Mouse (Mus musculus) embryonic facial prominence, embryonic 10.5 days (tissue): Measurements from ENCODE around the gene Man2a1. TPM values are rescaled to one million over a fixed set of nuclear protein-coding genes. Genes with fewer than 3 reads are reported as not detected.

Source experiments
- DNase-seq: peaks from one replicate; pipeline ENCODE4 v3.0.0-alpha.2; 2017; ENCODE audit warnings: low spot score
- H3K27ac ChIP-seq: fragments of 300-500 bp; sonication (generic); replicated peaks from 2 replicates; pipeline ENCODE4 v1.5.1; 2016; ENCODE audit warnings: mild to moderate bottlenecking
- H3K27me3 ChIP-seq: fragments of 300-500 bp; sonication (generic); replicated peaks from 2 replicates; pipeline ENCODE4 v1.6.1; 2016; ENCODE audit warnings: low read depth, mild to moderate bottlenecking; ENCODE audit not compliant: poor library complexity, severe bottlenecking
- H3K36me3 ChIP-seq: fragments of 300-500 bp; sonication (generic); replicated peaks from 2 replicates; pipeline ENCODE4 v1.6.1; 2016; ENCODE audit warnings: mild to moderate bottlenecking, moderate library complexity
- H3K4me1 ChIP-seq: fragments of 300-500 bp; sonication (generic); 2 replicates; pipeline ENCODE4 v1.6.1; 2016
- H3K4me3 ChIP-seq: fragments of 300-500 bp; sonication (generic); 2 replicates; pipeline ENCODE4 v1.5.1; 2016; ENCODE audit warnings: mild to moderate bottlenecking, moderate library complexity
- H3K9me3 ChIP-seq: fragments of 300-500 bp; sonication (generic); 2 replicates; pipeline ENCODE4 v1.6.1; 2016; ENCODE audit warnings: mild to moderate bottlenecking
- WGBS: fragments of 180-500 bp; shearing (Covaris S2); methylation state at CpG from one replicate; pipeline ENCODE4 v1.1.7; 2016; 5-methylcytosine and 5-hydroxymethylcytosine counted together
- polyA plus RNA-seq: library from polyadenylated mRNA; unstranded; fragments of >200 nt; fragmentation: Nextera tagmentation; extraction: Ambion mirVana; gene quantifications from 2 replicates; pipeline ENCODE4 v1.2.1, GENCODE M21; 2016

Gene Man2a1
- polyA plus RNA-seq, 1 experiment from 2014 or later = 6.4 TPM

DNA sequence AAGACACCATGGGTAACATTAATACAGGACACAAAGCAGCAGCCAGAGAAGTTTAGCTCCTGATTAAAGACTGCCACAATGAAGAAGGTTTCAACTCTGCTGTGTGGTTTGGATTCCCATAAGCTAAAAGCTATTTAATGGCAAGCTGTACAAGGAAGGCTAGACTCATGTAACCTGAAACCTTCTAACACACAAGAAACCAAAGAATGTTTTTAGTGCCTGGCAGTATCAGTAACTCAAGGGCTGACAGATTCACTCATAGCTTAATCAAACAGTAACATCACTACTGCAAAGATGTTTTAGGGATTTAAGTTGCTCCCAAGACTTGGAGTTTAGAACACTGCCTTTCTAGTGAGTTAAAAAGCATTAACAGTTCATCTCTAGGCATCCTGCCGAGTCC, 137.4 kb downstream of the Man2a1 start:
- Histone ChIP-seq H3K4me3 (no peak overlapping the region), H3K27me3 (no peaks in the 10 kb centered on the region), H3K27ac (no peak overlapping the region), H3K4me1 (peaks cover 9% of the 10 kb centered on the region; the same call in 1 of the 2 replicates), H3K36me3 (peaks cover 65% of the 10 kb centered on the region), H3K9me3 (no peaks in the 10 kb centered on the region)
- 85% methylated on average over 1 of the region's 1 CpGs for WGBS
- no peak for DNase-seq

DNA sequence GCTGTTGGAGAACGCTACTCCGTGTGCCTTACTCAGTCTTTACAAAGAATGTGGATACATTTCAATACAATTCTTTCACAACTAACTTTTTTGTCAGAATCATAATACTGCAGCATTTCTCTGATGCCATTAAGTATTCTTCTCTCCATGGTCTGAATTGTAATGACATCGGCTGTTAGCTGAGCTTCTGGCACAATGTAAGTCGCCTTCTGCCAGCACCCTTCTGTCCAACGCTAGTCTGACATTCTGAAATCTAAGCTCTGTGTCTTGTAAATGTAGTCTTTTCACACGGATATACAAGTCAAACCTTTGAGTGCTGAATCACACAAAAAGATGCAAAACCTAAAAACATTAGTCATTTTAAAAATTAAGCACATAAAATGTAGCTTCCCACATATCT, 138.6 kb downstream of the Man2a1 start:
- 93% methylated on average over 6 of the region's 6 CpGs for whole genome bisulfite sequencing

DNA sequence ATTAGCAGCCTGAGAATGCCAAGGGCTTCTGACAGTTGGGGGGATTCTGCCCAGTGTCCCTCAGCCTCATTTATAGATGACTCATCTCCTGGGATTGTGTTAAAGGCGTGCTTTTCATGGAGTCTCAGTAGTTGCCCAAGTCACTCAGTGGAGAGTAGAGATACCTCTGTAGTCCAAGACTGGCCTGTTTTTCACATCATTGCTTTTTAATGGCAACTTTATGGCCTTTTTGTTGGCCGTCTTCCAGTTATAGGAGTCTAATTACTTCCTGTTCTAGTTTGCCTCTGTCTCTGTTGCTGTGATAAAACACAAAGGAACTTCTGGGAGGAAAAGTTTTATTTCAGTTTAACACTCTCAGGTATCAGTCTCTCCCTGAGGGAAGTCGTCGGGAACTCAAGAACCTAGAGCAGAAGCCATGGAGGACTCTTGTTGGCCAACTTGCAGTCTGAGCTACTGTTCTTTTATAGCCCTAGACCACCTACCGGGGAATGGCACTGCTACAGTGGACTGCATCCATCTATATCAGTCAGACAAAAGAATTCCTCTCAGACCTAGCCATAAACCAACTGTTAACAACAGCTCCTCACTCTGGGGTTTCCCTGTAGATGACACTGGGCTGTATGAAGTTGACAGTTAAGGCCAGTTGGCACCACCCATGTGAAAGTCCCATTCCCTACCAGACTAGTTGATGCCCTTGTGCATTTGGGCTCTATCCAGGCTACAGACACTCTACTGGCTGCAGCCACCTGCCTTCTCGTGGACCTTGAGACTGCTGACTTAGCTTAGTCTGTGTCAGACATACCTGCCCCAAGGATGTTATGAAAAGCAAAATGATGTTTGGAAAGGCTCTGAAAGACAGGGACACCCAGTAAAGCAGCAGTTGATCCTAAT, 142.4 kb downstream of the Man2a1 start:
- 94% methylated on average over 6 of the region's 6 CpGs for WGBS
- Histone ChIP-seq H3K36me3 (peaks cover 73% of the 10 kb centered on the region), H3K9me3 (0 out of 2 replicates have a peak, but pooled peaks cover 3% of the 10 kb centered on the region), H3K27me3 (no peaks in the 10 kb centered on the region), H3K27ac (no peak overlapping the region), H3K4me1 (0 out of 2 replicates have a peak, but pooled peaks cover 2% of the 10 kb centered on the region), H3K4me3 (no peak overlapping the region)
- no peak for DNase-seq

More for the DNA sequence above, 138.6 kb downstream of the Man2a1 start:
- Histone ChIP-seq H3K27ac (no peak overlapping the region), H3K36me3 (peaks cover 71% of the 10 kb centered on the region), H3K4me3 (no peak overlapping the region), H3K27me3 (no peaks in the 10 kb centered on the region), H3K9me3 (no peaks in the 10 kb centered on the region), H3K4me1 (peaks cover 9% of the 10 kb centered on the region; the same call in 1 of the 2 replicates)
- no peak for DNase-seq

DNA sequence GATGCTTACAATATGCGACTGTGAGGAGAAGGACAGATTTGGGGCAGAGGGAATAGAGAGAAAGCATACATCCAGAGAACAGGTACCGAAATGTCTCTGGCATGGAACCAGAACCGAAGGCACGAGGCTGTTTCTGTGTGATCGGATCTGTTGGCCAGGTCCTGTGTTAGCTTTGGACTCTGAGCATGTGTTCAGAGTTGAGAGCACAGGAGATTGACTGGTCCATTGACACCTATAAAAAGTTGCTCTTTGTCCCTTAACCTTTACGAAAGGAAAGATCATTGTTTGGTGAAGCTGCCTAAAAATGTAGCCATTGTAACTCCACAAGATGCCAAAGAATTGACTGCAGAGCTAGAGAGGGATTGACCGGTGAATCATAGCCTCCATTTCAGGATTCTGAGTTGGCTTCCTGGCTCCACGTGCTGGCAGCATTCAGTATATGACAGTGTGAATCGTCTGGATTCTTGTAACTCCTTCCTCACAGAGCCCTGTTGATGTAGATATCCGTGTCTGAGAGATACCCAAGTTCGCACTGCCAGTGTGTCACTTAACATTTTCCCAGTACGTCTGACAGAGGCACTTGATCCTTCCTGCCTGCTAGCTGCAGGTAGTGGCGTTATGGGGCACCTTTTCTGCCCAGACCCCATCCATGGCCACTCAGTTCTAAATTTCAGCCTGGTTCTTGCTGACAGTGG, 143.2 kb downstream of the Man2a1 start:
- Histone ChIP-seq H3K4me1 (no peaks in the 10 kb centered on the region), H3K36me3 (peaks cover 70% of the 10 kb centered on the region), H3K9me3 (0 out of 2 replicates have a peak, but pooled peaks cover 3% of the 10 kb centered on the region), H3K4me3 (no peak overlapping the region), H3K27ac (no peak overlapping the region), H3K27me3 (no peaks in the 10 kb centered on the region)
- DNase-seq = no peak
- 94% methylated on average over 13 of the region's 13 CpGs for WGBS

DNA sequence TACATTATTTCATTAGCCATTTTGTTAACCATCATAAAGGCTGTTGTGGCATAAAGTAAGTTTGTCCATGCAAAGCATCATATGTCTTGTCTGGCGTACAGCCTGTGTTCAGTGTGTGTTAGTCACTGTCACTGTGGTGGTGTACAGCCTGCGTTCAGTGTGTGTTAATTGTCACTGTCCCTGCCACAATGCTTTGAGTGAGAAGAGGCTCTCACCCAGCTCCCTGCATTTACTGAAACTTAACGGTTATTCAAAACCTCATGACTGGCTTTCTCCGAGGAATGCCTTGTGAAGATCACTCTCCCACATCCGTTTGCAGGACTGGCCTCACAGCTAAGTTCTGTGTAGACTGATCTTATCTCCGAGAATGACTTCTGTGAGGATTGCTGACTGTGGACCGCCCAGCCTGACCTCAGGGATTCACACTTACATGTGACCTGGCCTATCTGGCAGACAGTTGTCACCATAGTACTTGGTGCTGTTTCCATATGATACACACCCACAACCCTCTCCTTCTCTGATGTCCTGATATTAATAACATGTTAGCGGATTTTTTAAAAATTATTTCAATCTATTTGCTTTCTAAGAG, 146.2 kb downstream of the Man2a1 start:
- 87% methylated on average over 8 of the region's 8 CpGs for WGBS
- Histone ChIP-seq H3K36me3 (peaks cover 60% of the 10 kb centered on the region), H3K4me1 (no peaks in the 10 kb centered on the region), H3K27me3 (no peaks in the 10 kb centered on the region), H3K27ac (no peak overlapping the region), H3K4me3 (no peak overlapping the region), H3K9me3 (0 out of 2 replicates have a peak, but pooled peaks cover 3% of the 10 kb centered on the region)
- DNase-seq = no peak

DNA sequence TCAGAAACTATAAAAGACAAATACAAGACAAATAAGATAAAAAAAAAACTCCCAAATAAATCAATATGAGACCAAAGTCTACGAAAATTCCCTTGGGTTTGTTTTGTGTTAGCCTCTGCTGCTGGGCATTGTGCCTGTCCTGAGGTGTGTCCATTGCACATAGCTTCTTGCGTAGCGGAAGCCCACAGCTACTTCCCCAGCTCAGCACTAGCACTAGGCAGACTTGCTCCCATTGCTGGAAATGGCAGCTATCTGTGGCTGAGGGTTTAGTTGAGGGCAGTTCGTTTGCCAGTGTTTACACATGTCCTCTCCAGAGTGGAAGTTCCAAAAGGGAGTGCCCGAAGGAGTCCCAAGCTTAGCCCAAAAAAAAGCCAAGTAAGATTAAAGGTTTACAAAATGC, 146.9 kb downstream of the Man2a1 start:
- Histone ChIP-seq H3K9me3 (0 out of 2 replicates have a peak, but pooled peaks cover 3% of the 10 kb centered on the region), H3K27ac (no peak overlapping the region), H3K27me3 (no peaks in the 10 kb centered on the region), H3K4me1 (no peaks in the 10 kb centered on the region), H3K36me3 (peaks cover 57% of the 10 kb centered on the region), H3K4me3 (no peak overlapping the region)
- no peak for DNase-seq
- whole genome bisulfite sequencing = 93% methylated on average over 5 of the region's 5 CpGs

DNA sequence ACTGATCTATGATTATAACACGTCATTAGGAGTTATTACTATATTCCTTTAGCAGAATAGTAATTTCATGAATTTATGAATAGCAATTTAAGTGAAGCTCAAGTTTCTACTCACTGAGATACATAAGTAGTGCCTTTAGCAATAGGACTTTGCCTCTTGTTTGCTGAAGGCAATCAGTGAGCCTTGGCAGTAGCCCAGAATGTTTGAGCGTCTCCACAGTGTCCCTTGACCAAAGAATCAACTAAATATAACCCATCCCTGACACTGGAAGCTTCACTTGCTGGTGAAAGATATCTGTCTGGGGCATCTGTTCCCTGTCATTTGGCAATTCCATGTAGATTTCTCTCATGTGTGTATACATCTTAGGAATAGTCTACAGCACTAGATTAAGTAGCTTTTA, 147.6 kb downstream of the Man2a1 start:
- Histone ChIP-seq H3K9me3 (0 out of 2 replicates have a peak, but pooled peaks cover 3% of the 10 kb centered on the region), H3K36me3 (peaks cover 51% of the 10 kb centered on the region), H3K27me3 (no peaks in the 10 kb centered on the region), H3K4me3 (no peak overlapping the region), H3K27ac (no peak overlapping the region), H3K4me1 (no peaks in the 10 kb centered on the region)
- WGBS = 91% methylated on average over 2 of the region's 2 CpGs
- no peak for DNase-seq

DNA sequence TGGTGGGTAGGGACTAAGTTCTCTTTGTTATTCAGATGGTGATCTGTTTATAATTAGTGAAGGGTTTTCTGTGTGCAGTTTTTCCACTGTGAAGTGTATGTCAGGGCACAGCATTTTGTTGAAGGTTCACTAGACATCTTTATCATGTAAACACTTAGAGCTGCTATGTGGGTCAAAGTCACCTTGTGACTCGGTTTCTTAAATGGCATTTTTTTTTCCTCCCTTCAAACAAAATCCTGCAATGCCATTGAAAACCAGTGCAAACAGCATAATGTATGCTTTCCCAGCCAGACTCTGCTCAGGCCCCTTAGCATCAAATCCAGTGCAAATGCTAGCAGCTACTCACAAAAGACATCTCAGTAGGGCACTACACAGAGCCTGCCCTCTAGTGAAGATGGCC, 148.6 kb downstream of the Man2a1 start:
- Histone ChIP-seq H3K36me3 (peaks cover 41% of the 10 kb centered on the region), H3K4me1 (no peaks in the 10 kb centered on the region), H3K4me3 (no peak overlapping the region), H3K27me3 (no peaks in the 10 kb centered on the region), H3K27ac (no peak overlapping the region), H3K9me3 (0 out of 2 replicates have a peak, but pooled peaks cover 3% of the 10 kb centered on the region)
- 79% methylated on average over 1 of the region's 1 CpGs for WGBS
- DNase-seq = no peak

DNA sequence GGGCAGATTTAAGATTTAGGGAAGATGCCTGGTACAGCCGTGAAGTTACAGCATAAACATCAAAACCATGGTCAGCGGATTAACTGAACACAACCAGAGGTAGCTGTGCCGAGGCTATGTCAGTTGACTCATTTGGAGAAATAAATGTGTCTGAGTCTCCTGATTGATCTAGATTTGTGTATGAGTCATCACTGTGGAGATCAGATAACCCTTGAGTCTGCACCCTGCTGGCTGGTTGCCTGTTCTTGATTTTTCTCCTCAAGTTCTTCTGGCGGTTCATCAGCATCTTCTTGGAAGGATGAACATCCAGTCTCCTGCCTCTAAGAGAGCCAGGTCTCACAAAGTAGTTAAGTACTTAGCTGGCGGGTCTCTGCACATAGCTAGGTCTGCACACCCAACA, 150.7 kb downstream of the Man2a1 start:
- DNase-seq = no peak
- Histone ChIP-seq H3K36me3 (peaks cover 24% of the 10 kb centered on the region), H3K4me3 (no peak overlapping the region), H3K27me3 (no peaks in the 10 kb centered on the region), H3K27ac (no peak overlapping the region), H3K9me3 (no peaks in the 10 kb centered on the region), H3K4me1 (no peaks in the 10 kb centered on the region)
- WGBS = 90% methylated on average over 5 of the region's 5 CpGs

DNA sequence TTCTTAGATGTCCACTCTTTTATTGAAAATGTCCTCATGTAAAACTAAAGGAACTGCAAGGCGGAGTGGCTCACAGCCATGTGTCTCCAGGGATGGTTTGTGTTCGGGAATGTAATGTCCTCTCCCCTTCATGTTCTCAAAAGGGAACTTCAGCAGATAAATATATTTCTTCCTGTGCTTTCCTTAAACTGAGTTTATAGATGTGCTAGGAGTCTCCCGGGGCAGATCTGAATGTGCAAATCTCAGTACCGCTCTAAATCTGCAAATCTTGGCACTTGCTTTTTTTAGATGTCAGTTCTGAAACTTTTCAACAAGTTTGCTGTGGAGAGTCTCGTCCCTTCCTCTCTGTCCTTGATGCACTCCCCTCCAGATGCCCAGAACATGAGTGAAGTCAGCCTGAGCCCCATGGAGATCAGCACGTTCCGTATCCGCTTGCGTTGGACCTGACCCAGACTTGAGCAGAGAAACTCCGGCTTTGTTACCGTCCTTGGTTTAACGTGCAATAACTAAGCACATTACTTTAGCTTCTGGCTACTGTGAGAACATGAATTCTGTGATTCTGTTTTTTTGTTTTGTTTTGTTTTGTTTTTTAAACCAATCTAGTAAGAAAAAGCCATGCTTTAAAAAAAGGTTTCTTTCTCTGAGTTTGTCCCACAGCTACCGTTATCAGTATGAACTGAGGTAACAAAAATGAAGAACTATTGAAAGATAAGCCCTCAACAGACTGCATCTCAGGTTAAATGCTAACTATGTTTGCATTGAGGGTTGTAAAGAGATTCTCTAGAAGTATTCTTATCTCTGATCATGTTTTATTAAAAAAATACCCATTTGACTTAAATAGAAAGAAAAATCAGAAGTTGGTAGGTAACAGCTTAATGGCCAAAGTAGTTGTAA, 151.8 kb downstream of the Man2a1 start:
- no peaks in the 10 kb centered on the region for H3K9me3 ChIP-seq

DNA sequence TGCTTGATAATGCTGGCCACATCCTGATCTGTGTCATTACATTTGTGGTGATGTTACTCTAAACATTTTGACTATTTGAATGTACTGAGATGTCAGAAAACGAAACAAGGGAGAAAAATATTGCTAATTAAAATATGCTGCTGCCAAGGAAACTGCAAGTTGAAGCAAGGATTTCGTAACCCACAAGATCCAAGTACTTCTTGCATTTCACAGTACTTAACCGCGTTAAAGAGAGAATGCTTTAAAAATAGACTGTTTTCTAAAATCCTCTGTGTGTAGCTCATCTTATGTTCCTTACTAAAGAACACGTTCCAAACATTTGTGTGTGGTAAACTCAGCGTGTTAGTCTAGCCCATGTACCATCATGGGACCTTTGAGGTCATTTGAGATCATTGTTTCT, 153.0 kb downstream of the Man2a1 start:
- WGBS = 91% methylated on average over 6 of the region's 6 CpGs
- Histone ChIP-seq H3K27ac (no peak overlapping the region), H3K36me3 (peaks cover 17% of the 10 kb centered on the region), H3K27me3 (no peaks in the 10 kb centered on the region), H3K9me3 (no peaks in the 10 kb centered on the region), H3K4me3 (no peak overlapping the region), H3K4me1 (no peaks in the 10 kb centered on the region)
- no peak for DNase-seq

More for the DNA sequence above, 151.8 kb downstream of the Man2a1 start:
- Histone ChIP-seq H3K4me3 (no peak overlapping the region), H3K36me3 (peaks cover 17% of the 10 kb centered on the region), H3K27ac (no peak overlapping the region), H3K4me1 (no peaks in the 10 kb centered on the region), H3K27me3 (no peaks in the 10 kb centered on the region)
- DNase-seq = no peak
- WGBS = 91% methylated on average over 13 of the region's 13 CpGs
